Mouse (Mus musculus): ENCODE data around the gene Sumo2. TPM values are rescaled to one million over a fixed set of nuclear protein-coding genes. Genes with fewer than 3 reads are reported as not detected.

The Sumo2 gene
- polyA plus RNA-seq (2016; fragmentation: Nextera tagmentation; extraction: Ambion mirVana), result 1,184 and 1,219 TPM in 2 replicates

DNA sequence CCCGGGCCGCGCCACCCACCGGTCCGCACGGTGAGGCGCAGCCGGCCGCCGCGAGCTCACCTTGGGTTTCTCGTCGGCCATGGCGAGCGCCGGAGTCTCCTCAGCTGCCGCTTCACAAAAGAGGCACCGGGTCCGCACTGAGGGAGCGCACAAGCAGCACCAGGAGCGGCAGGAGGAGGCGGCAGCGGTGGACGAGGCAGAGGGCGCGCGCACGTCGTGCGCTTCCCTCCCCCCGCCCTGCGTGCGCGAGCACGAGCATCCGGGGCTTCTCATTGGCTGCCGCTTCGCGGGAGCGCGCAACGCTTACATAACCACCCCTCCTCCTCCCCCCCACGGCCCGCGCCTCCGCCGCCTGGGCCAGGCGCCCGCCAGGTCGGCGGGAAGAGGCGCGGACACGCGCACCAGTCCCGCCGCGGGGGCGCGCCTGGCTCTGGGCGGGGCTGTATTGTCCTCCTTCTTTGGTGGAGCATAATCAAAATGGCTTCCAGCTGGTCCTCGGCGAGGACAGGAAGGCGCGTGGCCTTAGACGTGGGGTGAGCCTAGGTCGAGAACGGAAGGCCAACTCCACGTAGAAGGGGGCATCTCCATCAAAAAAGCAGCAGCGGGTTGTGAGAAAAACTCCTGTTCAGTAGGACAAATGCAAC, at the start of gene Sumo2:
Gene Sumo2, minus strand, starts transcription at position 239 of the 644 bp plus-strand sequence.
- Histone ChIP-seq H3K27ac (peak within 1 kb of the TSS; percentile 99), H3K9me3 (no peaks in the 10 kb centered on the region), H3K27me3 (replicated peaks) (no peaks in the 10 kb centered on the region), H3K4me1 (peaks cover 9% of the 10 kb centered on the region; the same call in 1 of the 2 replicates), H3K36me3 (peaks cover 24% of the 10 kb centered on the region), H3K4me2 (replicated peaks) (peak within 1 kb of the TSS; percentile 70), H3K4me3 (peak within 1 kb of the TSS; percentile 96), H3K9ac (peak within 1 kb of the TSS; percentile 92)
- WGBS, result 1% methylated on average over 63 of the region's 70 CpGs
- ATAC-seq (ENCODE audit: low FRiP score, low read depth), result peak; percentile 84

DNA sequence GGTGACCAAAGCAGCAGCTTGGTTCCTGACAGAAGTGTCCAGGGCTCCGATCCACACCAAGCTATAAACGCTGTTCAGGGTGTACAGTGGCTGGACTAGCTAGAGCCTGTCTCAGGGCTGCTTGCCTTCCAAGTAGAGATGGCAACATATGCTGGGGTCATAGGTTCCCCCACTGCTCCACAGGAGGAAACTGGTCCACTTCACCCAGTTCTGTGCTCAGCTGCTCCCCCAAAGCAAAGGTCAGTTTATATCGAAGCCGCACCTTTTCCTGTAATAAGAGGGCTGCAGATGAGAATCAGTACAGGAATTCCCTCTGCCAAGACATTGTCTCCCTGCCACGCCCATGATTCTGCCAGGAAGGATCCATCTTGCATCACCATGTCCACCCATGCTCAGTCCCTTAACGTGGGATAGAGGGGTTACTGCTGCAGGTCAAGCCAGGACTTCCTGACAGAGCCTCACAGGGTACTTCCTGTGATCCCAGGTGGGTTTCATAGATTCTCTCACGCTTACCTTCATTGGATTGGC, 49.6 kb upstream of the Sumo2 start:
- H3K4me1 ChIP-seq, result no peaks in the 10 kb centered on the region
- ATAC-seq (ENCODE audit: low FRiP score, low read depth), result no peak
- WGBS, result 93% methylated on average over 7 of the region's 7 CpGs
- no peak overlapping the region for H3K4me2 ChIP-seq (replicated peaks)
- H3K4me3 ChIP-seq, result no peak overlapping the region
- H3K9ac ChIP-seq, result no peak overlapping the region
- no peaks in the 10 kb centered on the region for H3K27me3 ChIP-seq (replicated peaks)
- H3K27ac ChIP-seq, result no peak overlapping the region
- H3K36me3 ChIP-seq, result peaks cover 93% of the 10 kb centered on the region
- no peaks in the 10 kb centered on the region for H3K9me3 ChIP-seq

DNA sequence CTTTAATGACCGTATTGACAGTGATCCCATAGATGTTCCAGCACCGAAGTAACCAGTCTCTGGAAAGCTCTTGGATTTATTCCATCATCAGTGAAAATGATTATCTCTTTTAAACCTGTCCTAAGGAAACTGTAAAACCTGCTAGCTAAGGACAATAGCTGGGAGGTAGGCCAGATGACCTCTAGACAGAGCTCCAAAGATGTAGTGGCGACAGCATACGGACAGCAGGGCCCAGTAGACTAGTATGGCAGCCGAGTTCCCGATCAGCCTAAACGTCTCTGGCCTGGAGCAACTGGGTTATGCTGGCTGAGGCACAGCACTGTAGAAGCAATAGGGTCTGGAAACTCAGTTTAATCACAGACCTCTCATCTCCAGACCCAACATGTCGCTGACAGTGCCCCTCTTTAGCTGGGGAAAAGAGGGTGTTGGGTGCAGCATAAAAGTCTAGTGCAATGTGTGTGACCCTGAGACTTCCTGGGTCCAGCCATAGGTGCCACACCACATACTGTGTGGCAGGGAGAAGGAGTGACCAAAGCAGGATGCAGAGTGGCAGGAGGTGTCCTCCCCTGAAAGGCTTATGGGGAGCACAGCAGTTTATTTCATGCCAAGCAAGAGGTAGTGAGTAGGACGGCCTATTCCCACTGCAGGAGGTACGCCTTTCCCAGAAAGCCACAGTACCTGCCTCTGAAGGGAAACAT, 48.4 kb upstream of the Sumo2 start:
- Histone ChIP-seq H3K27me3 (replicated peaks) (no peaks in the 10 kb centered on the region), H3K4me3 (no peak overlapping the region), H3K36me3 (peaks cover 89% of the 10 kb centered on the region), H3K4me1 (no peaks in the 10 kb centered on the region), H3K9me3 (no peaks in the 10 kb centered on the region), H3K4me2 (replicated peaks) (no peak overlapping the region), H3K27ac (no peak overlapping the region), H3K9ac (no peak overlapping the region)
- no peak for ATAC-seq (ENCODE audit: low FRiP score, low read depth)
- WGBS, result 86% methylated on average over 10 of the region's 10 CpGs

DNA sequence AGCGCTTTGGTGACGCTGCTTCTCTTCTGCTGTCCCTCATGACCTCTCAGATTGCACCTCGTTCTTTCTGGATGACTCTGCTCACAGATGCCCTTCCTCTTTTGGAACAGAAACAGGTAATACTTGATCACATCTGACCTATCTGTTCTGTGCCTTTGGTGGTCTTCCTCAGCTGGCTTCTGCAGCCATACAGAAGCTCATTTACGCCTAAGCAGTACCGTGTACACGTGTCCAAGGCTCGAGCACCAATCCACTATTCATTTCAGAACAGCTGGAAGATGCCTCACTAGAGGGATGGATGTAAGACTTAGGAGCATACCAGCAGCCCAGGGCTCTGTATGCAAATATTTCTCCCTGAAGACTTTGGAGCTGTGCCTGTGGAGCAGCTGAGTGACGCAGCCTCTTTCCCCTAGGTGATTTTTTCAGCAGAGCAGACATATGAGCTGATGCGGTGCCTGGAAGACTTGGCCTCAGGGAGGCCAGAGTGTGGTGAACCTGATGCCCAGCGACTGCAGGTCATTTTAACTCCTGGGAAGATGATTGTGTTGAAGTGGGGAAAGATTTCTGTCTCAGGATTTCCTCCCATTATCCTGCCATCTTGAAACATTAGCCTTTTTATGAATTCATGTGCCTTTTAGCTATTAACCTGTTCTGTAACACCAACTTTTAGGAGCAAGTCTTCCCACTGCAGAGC, 47.0 kb upstream of the Sumo2 start:
- no peak for ATAC-seq (ENCODE audit: low FRiP score, low read depth)
- peaks cover 92% of the 10 kb centered on the region for H3K36me3 ChIP-seq

DNA sequence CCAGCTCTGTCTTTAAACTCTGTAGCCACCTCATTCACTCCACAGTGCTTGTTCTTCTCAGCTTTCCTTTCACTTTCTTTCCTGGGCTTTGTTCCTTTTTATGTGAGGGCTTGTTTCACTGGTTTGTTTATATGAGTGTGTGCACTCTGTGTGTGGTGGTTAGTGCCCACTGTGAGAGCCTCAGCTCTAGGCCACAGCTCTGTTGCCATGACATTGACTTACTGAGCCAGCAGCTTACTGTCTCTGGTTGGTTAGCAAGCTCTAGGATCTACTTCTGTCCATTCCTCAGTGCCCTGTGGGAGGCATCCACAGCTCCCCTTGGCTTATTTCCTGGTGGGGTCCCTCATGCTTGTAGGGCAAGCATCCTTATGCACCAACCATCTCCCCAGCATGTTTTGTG, 43.0 kb upstream of the Sumo2 start:
- Histone ChIP-seq H3K36me3 (peaks cover 66% of the 10 kb centered on the region), H3K9ac (no peak overlapping the region)
- ATAC-seq (ENCODE audit: low FRiP score, low read depth), result no peak

More for the DNA sequence above, 47.0 kb upstream of the Sumo2 start:
- no peak overlapping the region for H3K27ac ChIP-seq
- H3K4me2 ChIP-seq (replicated peaks), result no peak overlapping the region
- H3K27me3 ChIP-seq (replicated peaks), result no peaks in the 10 kb centered on the region
- H3K4me3 ChIP-seq, result no peak overlapping the region
- no peak overlapping the region for H3K9ac ChIP-seq
- 85% methylated on average over 10 of the region's 10 CpGs for WGBS
- no peaks in the 10 kb centered on the region for H3K9me3 ChIP-seq
- no peaks in the 10 kb centered on the region for H3K4me1 ChIP-seq

DNA sequence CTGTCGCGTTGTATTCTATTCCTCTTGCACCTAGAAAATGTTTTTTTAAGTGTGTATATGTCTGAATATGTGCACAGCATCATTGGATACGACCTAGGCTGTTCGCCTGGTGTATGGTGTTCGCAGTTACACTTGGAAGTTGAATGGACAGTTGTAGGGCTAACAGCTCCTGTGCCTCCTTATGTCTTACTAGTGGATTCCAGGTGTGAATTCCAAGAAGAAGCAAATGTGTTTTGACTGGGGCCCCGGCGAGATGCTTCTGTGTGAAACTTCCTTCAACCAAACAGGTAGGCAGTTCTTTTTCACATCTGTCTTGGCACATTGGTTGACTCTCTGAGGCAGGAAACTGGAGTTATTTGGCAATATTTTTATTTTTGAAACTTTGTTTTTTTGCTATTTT, 28.9 kb upstream of the Sumo2 start:
- peaks cover 36% of the 10 kb centered on the region for H3K36me3 ChIP-seq
- peaks cover 16% of the 10 kb centered on the region; the same call in 1 of the 2 replicates for H3K4me1 ChIP-seq
- no peaks in the 10 kb centered on the region for H3K27me3 ChIP-seq (replicated peaks)
- WGBS, result 24% methylated on average over 7 of the region's 7 CpGs
- peak overlapping the region; percentile 66 for H3K4me3 ChIP-seq
- peak overlapping the region; percentile 66 for H3K9ac ChIP-seq
- H3K27ac ChIP-seq, result no peak overlapping the region
- no peak for ATAC-seq (ENCODE audit: low FRiP score, low read depth)
- no peaks in the 10 kb centered on the region for H3K9me3 ChIP-seq
- peak overlapping the region; percentile 67 for H3K4me2 ChIP-seq (replicated peaks)

More for the DNA sequence above, 43.0 kb upstream of the Sumo2 start:
- Histone ChIP-seq H3K27me3 (replicated peaks) (no peaks in the 10 kb centered on the region), H3K9me3 (no peaks in the 10 kb centered on the region), H3K27ac (no peak overlapping the region), H3K4me2 (replicated peaks) (no peak overlapping the region), H3K4me3 (no peak overlapping the region), H3K4me1 (no peaks in the 10 kb centered on the region)

DNA sequence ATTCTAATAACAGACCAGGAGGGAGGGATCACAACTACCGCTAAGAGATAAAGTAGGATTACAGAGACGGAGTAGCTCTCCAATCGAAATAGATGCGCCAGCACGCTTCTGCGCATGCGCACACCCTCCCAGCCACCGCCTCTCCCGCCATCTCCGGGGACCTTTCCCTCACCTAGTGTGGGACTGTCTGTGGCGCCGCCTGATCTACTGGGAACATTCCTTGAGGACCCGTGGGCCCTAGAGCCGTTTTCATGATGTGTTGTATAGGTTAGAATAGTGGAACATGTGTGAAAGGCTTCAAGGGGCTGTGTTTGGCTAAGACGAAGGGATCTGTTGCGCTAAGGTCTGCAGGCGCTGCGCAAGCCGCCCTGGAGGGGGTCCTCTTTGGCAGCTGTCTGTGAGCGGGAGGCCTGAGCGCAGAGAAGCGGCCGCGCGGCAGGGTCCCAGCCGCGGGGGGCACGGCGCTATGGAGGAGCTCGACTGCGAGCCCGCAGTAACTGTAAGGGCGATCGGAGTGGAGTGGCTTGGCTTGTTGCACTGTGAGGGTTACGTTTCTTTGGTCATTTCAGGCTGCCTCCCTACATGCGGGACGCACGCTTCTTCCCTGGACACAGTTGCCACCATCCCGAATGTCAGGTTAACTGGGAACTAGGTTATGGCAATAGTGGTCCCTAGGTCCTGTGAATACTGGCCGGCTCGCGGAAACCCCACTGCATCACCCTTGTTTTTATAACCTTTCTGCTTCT, 28.2 kb upstream of the Sumo2 start, which contains the start of gene Nup85:
Gene Nup85, plus strand, starts transcription at position 371 of the 746 bp plus-strand sequence.
- Histone ChIP-seq H3K4me3 (peak within 1 kb of the TSS; percentile 66), H3K4me1 (peaks cover 16% of the 10 kb centered on the region; the same call in 1 of the 2 replicates), H3K4me2 (replicated peaks) (peak within 1 kb of the TSS; percentile 67), H3K36me3 (peaks cover 29% of the 10 kb centered on the region), H3K27me3 (replicated peaks) (no peaks in the 10 kb centered on the region), H3K9me3 (no peaks in the 10 kb centered on the region), H3K27ac (no peak within 1 kb of the TSS), H3K9ac (peak within 1 kb of the TSS; percentile 66)
- peak; percentile 87 for ATAC-seq (ENCODE audit: low FRiP score, low read depth)
- WGBS, result under 1% methylated on average over 42 of the region's 42 CpGs

DNA sequence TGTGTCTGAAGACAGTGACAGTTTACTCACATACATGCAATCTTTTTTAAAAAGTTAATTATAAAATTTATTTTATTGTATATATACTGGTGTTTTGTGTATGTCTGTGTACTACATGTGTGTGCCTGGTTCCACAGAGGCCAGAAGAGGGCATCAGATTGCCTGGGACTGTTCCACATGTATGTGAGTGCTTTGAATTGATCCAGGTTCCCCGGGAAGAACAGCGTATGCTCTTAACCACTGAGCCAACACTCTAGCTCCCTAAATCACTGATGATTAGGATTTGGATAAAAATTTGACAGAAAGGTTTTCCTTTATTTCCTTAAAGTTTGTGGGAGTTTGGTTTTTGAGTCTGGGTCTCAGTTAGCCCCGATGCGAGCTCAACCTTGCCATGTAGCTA, 27.3 kb upstream of the Sumo2 start:
- H3K9ac ChIP-seq, result peak overlapping the region; percentile 66
- no peaks in the 10 kb centered on the region for H3K27me3 ChIP-seq (replicated peaks)
- H3K4me2 ChIP-seq (replicated peaks), result peak overlapping the region; percentile 67
- H3K4me3 ChIP-seq, result peak overlapping the region; percentile 66
- H3K36me3 ChIP-seq, result peaks cover 20% of the 10 kb centered on the region
- peaks cover 16% of the 10 kb centered on the region; the same call in 1 of the 2 replicates for H3K4me1 ChIP-seq
- ATAC-seq (ENCODE audit: low FRiP score, low read depth), result no peak
- no peaks in the 10 kb centered on the region for H3K9me3 ChIP-seq
- no peak overlapping the region for H3K27ac ChIP-seq
- 48% methylated on average over 4 of the region's 4 CpGs for WGBS

DNA sequence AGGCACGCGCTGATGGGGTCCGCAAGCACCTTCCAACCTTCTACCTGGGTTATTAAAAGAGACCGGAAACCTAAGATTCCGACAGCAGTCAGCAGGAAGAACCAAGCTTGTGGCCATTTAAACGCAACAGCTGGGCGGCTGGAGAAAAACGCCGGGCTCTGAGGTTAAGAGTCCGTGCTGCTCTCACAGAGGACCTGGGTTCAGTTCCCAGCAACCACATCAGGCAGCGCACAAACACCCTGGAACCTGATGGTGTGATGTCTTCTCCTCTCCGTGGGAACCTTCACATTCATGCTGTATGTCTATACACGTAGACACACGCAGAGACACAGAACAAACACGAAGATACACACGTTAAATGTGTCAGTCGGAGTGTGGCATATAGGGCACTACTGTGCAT, 19.6 kb upstream of the Sumo2 start:
- Histone ChIP-seq H3K36me3 (no peaks in the 10 kb centered on the region), H3K9me3 (no peaks in the 10 kb centered on the region), H3K9ac (no peak overlapping the region), H3K27ac (no peak overlapping the region), H3K4me2 (replicated peaks) (no peak overlapping the region), H3K4me1 (no peaks in the 10 kb centered on the region), H3K27me3 (replicated peaks) (no peaks in the 10 kb centered on the region), H3K4me3 (no peak overlapping the region)
- WGBS, result 82% methylated on average over 17 of the region's 17 CpGs
- no peak for ATAC-seq (ENCODE audit: low FRiP score, low read depth)

DNA sequence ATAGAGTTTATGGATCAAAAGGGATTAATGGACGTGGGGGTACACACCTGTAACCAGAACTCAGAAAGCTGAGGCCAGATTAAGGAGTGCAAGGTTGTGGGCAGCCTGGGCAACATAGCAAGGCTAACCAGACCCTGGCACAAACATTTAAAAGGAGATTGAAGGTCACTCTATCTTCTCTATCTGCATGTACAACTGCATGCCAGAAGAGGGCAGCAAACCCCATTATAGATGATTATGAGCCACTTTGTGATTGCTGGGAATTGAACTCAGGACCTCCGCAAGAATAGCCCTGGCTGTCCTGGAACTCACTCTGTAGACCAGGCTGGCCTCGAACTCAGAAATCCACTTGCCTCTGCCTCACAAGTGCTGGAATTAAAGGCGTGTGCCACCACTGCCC, 16.7 kb upstream of the Sumo2 start:
- H3K27me3 ChIP-seq (replicated peaks), result no peaks in the 10 kb centered on the region
- no peak overlapping the region for H3K9ac ChIP-seq
- no peaks in the 10 kb centered on the region for H3K36me3 ChIP-seq
- no peaks in the 10 kb centered on the region for H3K9me3 ChIP-seq
- ATAC-seq (ENCODE audit: low FRiP score, low read depth), result no peak
- 59% methylated on average over 4 of the region's 4 CpGs for WGBS
- H3K4me1 ChIP-seq, result no peaks in the 10 kb centered on the region
- H3K27ac ChIP-seq, result no peak overlapping the region
- H3K4me2 ChIP-seq (replicated peaks), result no peak overlapping the region
- no peak overlapping the region for H3K4me3 ChIP-seq

DNA sequence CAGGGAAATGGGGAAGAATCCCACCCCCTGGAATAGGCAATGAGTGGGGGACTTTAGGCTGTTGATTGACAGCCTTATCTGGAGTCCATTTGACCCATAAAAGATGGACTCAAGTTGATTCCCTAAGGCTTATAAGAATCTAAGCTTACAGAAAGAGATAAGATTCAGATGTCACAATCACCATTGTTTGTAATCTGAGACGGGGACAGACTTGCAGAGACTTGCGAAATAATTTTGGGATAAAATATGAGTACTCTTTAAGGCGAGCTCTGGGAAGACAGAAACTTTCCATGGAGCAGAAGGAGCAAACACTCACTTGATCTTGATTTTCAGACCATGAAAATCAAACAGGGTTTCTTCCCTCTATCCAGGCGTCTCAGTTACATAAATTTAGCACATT, 7.5 kb upstream of the Sumo2 start:
- H3K4me1 ChIP-seq, result no peaks in the 10 kb centered on the region
- no peak overlapping the region for H3K4me2 ChIP-seq (replicated peaks)
- WGBS, result 81% methylated on average over 4 of the region's 4 CpGs
- no peaks in the 10 kb centered on the region for H3K36me3 ChIP-seq
- H3K27ac ChIP-seq, result no peak overlapping the region
- H3K9me3 ChIP-seq, result no peaks in the 10 kb centered on the region
- H3K4me3 ChIP-seq, result no peak overlapping the region
- no peak overlapping the region for H3K9ac ChIP-seq
- H3K27me3 ChIP-seq (replicated peaks), result 0 out of 2 replicates have a peak, but pooled peaks cover 3% of the 10 kb centered on the region
- ATAC-seq (ENCODE audit: low FRiP score, low read depth), result no peak
